Mouse (Mus musculus) kidney, embryonic 14.5 days (tissue): ENCODE measurements at regions not wholly inside any gene's neighbourhood (a gene's known extent, or its start where the extent isn't known, plus 50 kb on each side); places are given as distances from the start of the nearest gene placed in this dataset.
"Not testable (repeated sequence)": the region's sequence is repeated elsewhere in the genome, so short reads cannot be mapped to it uniquely, and the experiment has no call there.

Source experiments
- ATAC-seq: fragments of 200-750 bp; cut with Nextera tagmentation; 2 replicates; pipeline ENCODE4 v1.8.0; 2017; ENCODE audit warnings: moderate number of reproducible peaks, mild to moderate bottlenecking, moderate TSS enrichment, moderate library complexity; ENCODE audit not compliant: low FRiP score, low TSS enrichment
- H3K27ac ChIP-seq: fragments of 300-500 bp; sonication (generic); 2 replicates; pipeline ENCODE4 v1.5.1; 2014; ENCODE audit warnings: low read depth, mild to moderate bottlenecking, low read length, moderate library complexity, mixed read lengths
- H3K27me3 ChIP-seq: fragments of 300-500 bp; sonication (generic); 2 replicates; pipeline ENCODE4 v1.6.1; 2014; ENCODE audit warnings: mild to moderate bottlenecking, low read length; ENCODE audit not compliant: control insufficient read depth, insufficient read depth
- H3K36me3 ChIP-seq: fragments of 300-500 bp; sonication (generic); 2 replicates; pipeline ENCODE4 v1.6.1; 2014; ENCODE audit warnings: low read length, mixed read lengths; ENCODE audit not compliant: control insufficient read depth, insufficient read depth
- H3K4me1 ChIP-seq: fragments of 300-500 bp; sonication (generic); 2 replicates; pipeline ENCODE4 v1.6.1; 2014; ENCODE audit warnings: low read length, mixed read lengths; ENCODE audit not compliant: control insufficient read depth, insufficient read depth
- H3K4me2 ChIP-seq: fragments of 300-500 bp; sonication (generic); replicated peaks from 2 replicates; pipeline ENCODE4 v1.6.1; 2014; ENCODE audit warnings: low read depth, mild to moderate bottlenecking, low read length
- H3K4me3 ChIP-seq: fragments of 300-500 bp; sonication (generic); 2 replicates; pipeline ENCODE4 v1.5.1; 2014; ENCODE audit warnings: mild to moderate bottlenecking, low read length
- H3K9ac ChIP-seq: fragments of 300-500 bp; sonication (generic); 2 replicates; pipeline ENCODE4 v1.6.1; 2014; ENCODE audit warnings: low read depth, mild to moderate bottlenecking, low read length, moderate library complexity
- H3K9me3 ChIP-seq: fragments of 300-500 bp; sonication (generic); 2 replicates; pipeline ENCODE4 v1.6.1; 2016; ENCODE audit warnings: low read length; ENCODE audit not compliant: control insufficient read depth
- WGBS: fragments of 180-500 bp; shearing (Covaris S2); extraction: QIAGEN DNeasy Blood & Tissue Kit; methylation state at CpG from one replicate; pipeline ENCODE4 v1.1.7; 2014; 5-methylcytosine and 5-hydroxymethylcytosine counted together

DNA sequence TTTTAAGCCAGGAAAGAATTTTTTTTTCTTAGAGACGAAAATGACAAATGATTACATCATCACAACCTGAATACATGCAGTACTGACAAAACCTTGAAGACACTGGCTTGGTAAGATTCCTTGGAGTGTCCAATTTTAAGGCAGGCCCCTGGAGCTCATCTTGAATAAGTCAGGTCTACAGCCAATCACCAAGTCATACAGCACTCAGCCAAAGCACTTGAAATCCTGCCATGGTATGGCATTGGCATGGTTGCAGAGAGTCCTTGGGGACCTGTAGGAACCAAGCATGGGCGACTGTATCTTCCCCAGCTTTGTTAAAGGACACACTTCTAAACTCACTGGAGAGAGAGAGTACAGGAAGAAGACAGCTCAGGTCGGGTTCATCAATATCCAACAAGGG lies 179.8 kb upstream of the Tmem45b start:
- H3K4me3 ChIP-seq, result no peak overlapping the region
- no peaks in the 10 kb centered on the region for H3K9me3 ChIP-seq
- no peaks in the 10 kb centered on the region for H3K27me3 ChIP-seq
- no peak overlapping the region for H3K4me2 ChIP-seq
- H3K36me3 ChIP-seq, result no peaks in the 10 kb centered on the region
- H3K4me1 ChIP-seq, result no peaks in the 10 kb centered on the region
- H3K9ac ChIP-seq, result no peak overlapping the region
- no peak for ATAC-seq
- 87% methylated on average over 3 of the region's 3 CpGs for WGBS
- H3K27ac ChIP-seq, result no peak overlapping the region

DNA sequence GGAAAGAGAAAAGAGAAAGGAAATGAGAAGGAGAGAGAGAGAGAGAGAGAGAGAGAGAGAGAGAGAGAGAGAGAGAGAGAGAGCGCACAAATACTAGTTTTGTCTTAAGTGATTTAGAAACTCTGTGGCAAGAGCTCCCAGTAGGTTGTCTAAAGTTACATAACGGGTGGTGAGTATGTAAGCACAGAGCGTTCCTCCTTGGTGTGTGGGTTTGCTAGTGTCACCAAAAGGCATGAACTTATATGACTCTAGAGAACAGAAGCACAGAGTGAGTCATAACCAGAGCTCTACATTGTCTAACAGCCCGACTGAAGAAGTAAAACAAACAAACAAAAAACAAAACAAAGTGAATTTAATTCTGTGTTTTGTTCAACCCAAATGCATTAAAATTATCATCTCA lies 177.9 kb upstream of the Tmem45b start:
- no peak overlapping the region for H3K4me2 ChIP-seq
- H3K27ac ChIP-seq, result no peak overlapping the region
- H3K36me3 ChIP-seq, result no peaks in the 10 kb centered on the region
- no peak overlapping the region for H3K4me3 ChIP-seq
- ATAC-seq, result no peak
- no peaks in the 10 kb centered on the region for H3K9me3 ChIP-seq
- H3K27me3 ChIP-seq, result no peaks in the 10 kb centered on the region
- no peak overlapping the region for H3K9ac ChIP-seq
- H3K4me1 ChIP-seq, result no peaks in the 10 kb centered on the region
- 56% methylated on average over 4 of the region's 4 CpGs for WGBS

DNA sequence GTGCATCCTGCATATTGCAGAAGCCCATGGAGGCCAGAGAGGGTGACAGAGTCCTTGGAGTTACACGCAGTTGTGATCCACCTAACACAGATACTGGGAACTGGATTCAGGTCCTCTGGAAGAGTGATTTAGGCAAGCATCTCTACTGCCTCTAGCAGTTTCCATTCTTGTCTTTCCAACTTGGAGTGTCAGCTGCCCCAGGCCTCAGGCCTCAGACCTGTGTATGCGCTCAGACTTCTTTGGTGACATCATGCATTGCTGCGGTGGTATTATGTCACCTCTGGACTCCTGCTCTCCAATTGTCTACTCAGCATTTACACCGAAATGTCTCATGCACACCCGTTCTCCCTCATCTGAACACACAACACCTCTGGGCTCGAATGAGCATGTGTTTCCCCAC lies 164.0 kb upstream of the Tmem45b start:
- Histone ChIP-seq H3K27me3 (no peaks in the 10 kb centered on the region), H3K36me3 (no peaks in the 10 kb centered on the region), H3K9me3 (no peaks in the 10 kb centered on the region), H3K4me3 (no peak overlapping the region), H3K4me2 (no peak overlapping the region), H3K9ac (no peak overlapping the region), H3K4me1 (no peaks in the 10 kb centered on the region), H3K27ac (no peak overlapping the region)
- WGBS, result 89% methylated on average over 6 of the region's 6 CpGs
- ATAC-seq, result no peak

DNA sequence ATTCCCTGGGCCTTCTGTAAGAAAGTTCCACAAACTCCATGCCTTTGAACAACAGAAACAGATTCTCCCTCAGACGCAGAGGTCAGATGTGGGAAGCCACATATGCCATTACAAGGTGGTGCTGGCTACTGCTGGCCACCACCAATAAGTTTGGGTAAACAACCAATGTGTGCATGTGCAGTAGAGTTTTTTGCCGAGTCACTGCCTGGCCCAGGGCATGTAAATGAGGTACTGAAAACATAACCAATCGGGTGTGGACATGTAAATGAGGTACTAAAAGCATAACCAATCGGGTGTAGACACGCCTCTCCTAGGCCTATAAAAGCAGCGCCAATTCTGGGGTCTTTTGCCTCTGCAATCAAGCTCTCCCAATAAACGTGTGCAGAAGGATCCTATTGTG lies 157.3 kb upstream of the Tmem45b start:
- not testable (repeated sequence) for H3K9ac ChIP-seq, ATAC-seq, H3K27me3 ChIP-seq, H3K27ac ChIP-seq, H3K4me1 ChIP-seq, H3K4me2 ChIP-seq, H3K36me3 ChIP-seq, H3K4me3 ChIP-seq, H3K9me3 ChIP-seq
- 93% methylated on average over 7 of the region's 7 CpGs for WGBS

DNA sequence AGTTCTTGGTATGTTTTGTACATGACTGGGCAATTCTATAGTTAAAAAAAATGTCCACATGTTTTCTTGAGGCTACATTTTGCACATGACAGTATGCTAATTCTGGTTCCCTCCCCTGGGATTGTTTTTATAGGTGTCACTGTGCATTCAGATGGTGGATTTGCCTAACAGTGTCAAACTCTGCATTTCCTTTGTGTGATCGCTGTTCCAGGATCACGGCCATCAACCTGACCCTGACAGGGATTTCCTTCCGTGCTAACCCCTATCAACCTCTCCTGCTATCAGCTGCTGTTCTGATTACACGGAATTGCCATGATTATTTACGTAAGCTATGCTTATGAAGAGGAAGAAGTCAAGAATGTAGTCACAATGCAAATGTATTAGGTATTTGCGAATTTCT lies 155.1 kb upstream of the Tmem45b start:
- Histone ChIP-seq H3K36me3 (no peaks in the 10 kb centered on the region), H3K4me3 (no peak overlapping the region), H3K4me1 (no peaks in the 10 kb centered on the region), H3K27me3 (no peaks in the 10 kb centered on the region), H3K9me3 (no peaks in the 10 kb centered on the region), H3K9ac (no peak overlapping the region), H3K27ac (no peak overlapping the region), H3K4me2 (no peak overlapping the region)
- WGBS, result 49% methylated on average over 6 of the region's 6 CpGs
- no peak for ATAC-seq

DNA sequence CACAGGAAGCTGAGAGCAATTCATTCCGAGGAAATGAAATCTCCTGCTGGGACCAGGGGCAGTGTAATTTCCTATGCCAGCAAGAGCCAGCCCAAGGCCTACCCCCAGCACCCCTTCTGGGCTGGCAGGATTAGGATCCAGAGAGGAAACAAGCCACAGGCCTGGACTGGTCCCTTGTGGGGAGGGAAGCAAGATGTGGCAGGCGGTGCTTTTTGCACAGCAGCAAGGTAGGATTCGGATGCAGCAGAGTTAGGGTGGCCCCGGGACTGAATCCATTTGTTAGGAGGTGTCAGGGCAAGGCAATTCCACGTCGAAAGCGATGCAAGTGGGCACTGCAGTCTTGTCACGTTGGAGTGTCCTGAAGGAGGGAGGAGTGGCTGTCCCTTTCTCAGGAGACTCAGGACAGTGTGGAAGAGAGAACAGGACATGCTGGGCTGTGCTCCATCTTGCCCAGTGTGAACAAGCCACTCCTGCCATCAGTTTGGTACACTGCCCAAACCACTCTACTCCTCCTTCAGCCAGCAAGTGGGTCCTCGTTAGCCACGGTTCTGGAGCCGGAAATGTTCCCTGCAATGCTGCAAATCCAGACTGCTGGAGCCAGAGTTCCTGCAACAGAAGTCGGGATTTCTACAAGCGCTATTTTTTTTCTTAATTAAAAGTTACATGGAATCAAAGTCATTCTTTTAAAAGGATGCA lies 150.1 kb upstream of the Tmem45b start:
- no peak overlapping the region for H3K27ac ChIP-seq
- H3K36me3 ChIP-seq, result no peaks in the 10 kb centered on the region

DNA sequence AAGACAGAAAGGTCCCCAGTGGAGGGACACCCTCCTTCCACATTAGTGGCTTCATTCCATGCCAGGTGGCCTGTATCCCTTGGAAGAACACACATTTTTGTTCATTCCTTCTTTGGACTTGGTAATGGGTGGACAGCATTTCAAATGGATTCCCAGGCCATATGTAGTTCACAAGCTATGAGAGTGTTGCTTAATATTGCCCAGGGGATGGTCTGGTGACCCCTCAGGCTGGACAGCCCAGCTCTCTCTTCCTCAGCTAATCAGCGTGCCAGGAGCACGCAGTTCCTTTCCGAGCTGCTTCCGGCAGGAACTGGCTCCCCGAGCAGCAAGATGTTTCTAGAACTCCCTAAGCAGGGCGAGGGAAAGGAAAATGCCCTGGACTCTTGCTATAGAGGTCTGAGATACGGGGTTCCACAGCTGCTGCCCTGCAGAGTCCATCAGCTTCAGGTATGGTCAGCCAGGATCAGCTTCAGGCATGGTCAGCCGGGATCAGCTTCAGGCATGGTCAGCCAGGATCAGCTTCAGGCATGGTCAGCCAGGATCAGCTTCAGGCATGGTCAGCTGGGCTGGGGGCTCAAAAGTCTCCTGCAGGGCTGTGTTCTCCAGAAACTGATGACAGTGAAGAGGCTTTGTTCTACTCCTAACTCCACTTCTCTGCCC lies 146.9 kb upstream of the Tmem45b start:
- no peaks in the 10 kb centered on the region for H3K9me3 ChIP-seq
- H3K9ac ChIP-seq, result no peak overlapping the region
- WGBS, result 74% methylated on average over 8 of the region's 8 CpGs
- no peak overlapping the region for H3K4me3 ChIP-seq
- no peaks in the 10 kb centered on the region for H3K27me3 ChIP-seq
- H3K4me2 ChIP-seq, result no peak overlapping the region
- H3K36me3 ChIP-seq, result no peaks in the 10 kb centered on the region
- H3K27ac ChIP-seq, result no peak overlapping the region
- H3K4me1 ChIP-seq, result no peaks in the 10 kb centered on the region
- no peak for ATAC-seq

More for the DNA sequence above, 150.1 kb upstream of the Tmem45b start:
- WGBS, result 58% methylated on average over 13 of the region's 13 CpGs
- no peak overlapping the region for H3K9ac ChIP-seq
- H3K9me3 ChIP-seq, result no peaks in the 10 kb centered on the region
- no peaks in the 10 kb centered on the region for H3K27me3 ChIP-seq
- H3K4me1 ChIP-seq, result no peaks in the 10 kb centered on the region
- ATAC-seq, result no peak
- no peak overlapping the region for H3K4me3 ChIP-seq
- H3K4me2 ChIP-seq, result no peak overlapping the region

DNA sequence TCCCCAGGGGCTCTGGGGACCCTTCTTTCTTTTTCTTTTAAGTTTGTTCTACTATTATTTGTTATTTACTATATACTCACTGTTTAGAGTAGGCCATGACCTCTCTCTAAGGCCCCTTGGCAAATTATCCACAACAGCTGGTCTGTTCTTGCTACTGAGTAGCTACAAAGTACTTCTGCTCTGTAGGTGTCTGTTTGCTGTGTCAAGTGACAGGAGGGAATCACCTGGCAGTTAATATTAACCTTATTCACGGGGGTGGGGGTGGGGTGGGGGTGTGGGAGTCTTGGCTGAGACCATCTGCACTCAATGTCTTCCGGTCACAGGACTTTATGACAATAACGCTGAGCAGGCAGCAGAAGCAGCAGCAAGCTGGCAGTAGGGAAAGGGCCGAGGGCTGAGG lies 146.4 kb upstream of the Tmem45b start:
- H3K9me3 ChIP-seq, result no peaks in the 10 kb centered on the region

DNA sequence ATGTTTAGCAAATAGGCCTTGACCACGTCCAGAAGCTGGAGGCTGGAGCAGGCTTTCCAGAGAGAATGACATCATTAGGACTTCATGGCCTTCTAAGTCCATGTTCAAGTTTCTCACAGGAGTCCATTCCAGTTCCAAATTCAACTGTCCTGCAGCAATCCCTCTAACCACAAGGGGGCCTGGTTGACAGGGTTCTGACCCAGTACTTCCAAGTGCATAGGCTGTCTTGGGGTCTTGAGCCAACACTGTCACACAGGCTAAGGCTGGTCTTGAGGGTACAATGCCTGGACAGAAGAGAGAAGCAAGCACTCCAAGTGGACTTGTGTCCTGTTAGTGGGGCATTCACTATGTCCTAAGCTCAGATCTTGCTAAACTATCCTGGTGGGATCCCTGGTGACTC lies 145.9 kb upstream of the Tmem45b start:
- Histone ChIP-seq H3K4me3 (no peak overlapping the region), H3K36me3 (no peaks in the 10 kb centered on the region), H3K27me3 (no peaks in the 10 kb centered on the region), H3K9ac (no peak overlapping the region), H3K27ac (no peak overlapping the region), H3K4me2 (no peak overlapping the region), H3K4me1 (no peaks in the 10 kb centered on the region), H3K9me3 (no peaks in the 10 kb centered on the region)
- peak; percentile 65 for ATAC-seq
- WGBS, result 73% methylated on average over 1 of the region's 1 CpGs

More for the DNA sequence above, 146.4 kb upstream of the Tmem45b start:
- no peak overlapping the region for H3K9ac ChIP-seq
- H3K4me3 ChIP-seq, result no peak overlapping the region
- H3K27me3 ChIP-seq, result no peaks in the 10 kb centered on the region
- no peak overlapping the region for H3K27ac ChIP-seq
- no peak overlapping the region for H3K4me2 ChIP-seq
- H3K4me1 ChIP-seq, result no peaks in the 10 kb centered on the region
- H3K36me3 ChIP-seq, result no peaks in the 10 kb centered on the region
- 55% methylated on average over 4 of the region's 4 CpGs for WGBS
- ATAC-seq, result no peak
